Mouse (Mus musculus) kidney, postnatal 10 days (tissue): ENCODE results near the gene Asz1.

ENCODE experiments used
- DNase-seq: peaks from one replicate; pipeline ENCODE4 v3.0.0; 2021; ENCODE audit warnings: mixed read lengths

The Asz1 gene

GRCm38 (mm10) chr6:18002065-18002464, 106.8 kb downstream of the Asz1 start:
- no peak for DNase-seq
